Mouse (Mus musculus): ENCODE results near the gene Foxn1. TPM values are rescaled to one million over a fixed set of nuclear protein-coding genes. Genes with fewer than 3 reads are reported as not detected.

The Foxn1 gene
- polyA plus RNA-seq, 1 experiment from 2014 or later, result not detected

- Histone ChIP-seq H3K27me3 (no peaks in the 10 kb centered on the region), H3K27ac (no peak overlapping the region), H3K36me3 (ENCODE audit: poor library complexity, severe bottlenecking) (peaks cover 96% of the 10 kb centered on the region), H3K4me2 (no peak overlapping the region), H3K4me3 (no peak overlapping the region), H3K4me1 (no peaks in the 10 kb centered on the region), H3K9me3 (replicated peaks) (no peaks in the 10 kb centered on the region), H3K9ac (no peak overlapping the region)
- 94% methylated on average over 8 of the region's 8 CpGs for WGBS
- ATAC-seq, result no peak
These were observed 49.3 kb downstream of the Foxn1 start for GRCm38 (mm10) chr11:78337040-78337439.

DNA sequence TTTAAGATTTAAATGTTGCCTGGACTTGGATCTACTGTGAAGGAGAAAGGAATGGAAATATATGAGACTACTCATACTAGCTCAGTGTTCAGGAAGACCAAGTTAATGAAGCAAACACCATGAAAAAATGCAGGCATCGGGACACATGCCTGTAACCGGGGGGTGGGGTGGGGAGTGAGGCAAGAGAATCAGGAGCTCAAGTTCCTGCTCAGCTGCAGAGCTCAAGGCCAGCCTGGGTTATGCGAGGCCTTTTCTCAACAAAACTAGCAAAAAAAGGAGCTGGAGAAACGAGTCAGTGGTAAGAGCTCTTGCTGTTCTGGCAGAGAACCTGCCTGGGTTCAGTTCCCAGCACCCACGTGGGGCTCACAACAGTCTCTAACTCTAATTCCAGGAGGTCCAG is 52.4 kb downstream of the Foxn1 start:
- no peak overlapping the region for H3K9ac ChIP-seq

GRCm38 (mm10) chr11:78332676-78333075 is 53.7 kb downstream of the Foxn1 start:
- Histone ChIP-seq H3K36me3 (ENCODE audit: poor library complexity, severe bottlenecking) (peaks cover 55% of the 10 kb centered on the region), H3K4me3 (no peak overlapping the region), H3K27ac (no peak overlapping the region), H3K9me3 (replicated peaks) (no peaks in the 10 kb centered on the region), H3K4me2 (no peak overlapping the region), H3K27me3 (no peaks in the 10 kb centered on the region), H3K9ac (no peak overlapping the region), H3K4me1 (peaks cover 12% of the 10 kb centered on the region)
- ATAC-seq, result no peak
- 96% methylated on average over 12 of the region's 12 CpGs for WGBS

More for the DNA sequence above, 52.4 kb downstream of the Foxn1 start:
- 92% methylated on average over 5 of the region's 5 CpGs for WGBS
- Histone ChIP-seq H3K36me3 (ENCODE audit: poor library complexity, severe bottlenecking) (peaks cover 67% of the 10 kb centered on the region), H3K27me3 (no peaks in the 10 kb centered on the region), H3K9me3 (replicated peaks) (no peaks in the 10 kb centered on the region), H3K4me3 (no peak overlapping the region), H3K4me2 (no peak overlapping the region), H3K27ac (no peak overlapping the region), H3K4me1 (peaks cover 8% of the 10 kb centered on the region)
- no peak for ATAC-seq

GRCm38 (mm10) chr11:78328512-78329056 is 57.8 kb downstream of the Foxn1 start:
- ATAC-seq, result peak; percentile 62
- Histone ChIP-seq H3K9ac (peak overlapping the region; percentile 90), H3K4me3 (peak overlapping the region; percentile 79), H3K27ac (0 out of 2 replicates have a peak overlapping the region, but pooled peaks have one; percentile 7), H3K27me3 (no peaks in the 10 kb centered on the region), H3K36me3 (ENCODE audit: poor library complexity, severe bottlenecking) (peaks cover 31% of the 10 kb centered on the region), H3K4me1 (peaks cover 31% of the 10 kb centered on the region), H3K4me2 (peak overlapping the region; percentile 97), H3K9me3 (replicated peaks) (no peaks in the 10 kb centered on the region)
- under 1% methylated on average over 29 of the region's 41 CpGs for WGBS

DNA sequence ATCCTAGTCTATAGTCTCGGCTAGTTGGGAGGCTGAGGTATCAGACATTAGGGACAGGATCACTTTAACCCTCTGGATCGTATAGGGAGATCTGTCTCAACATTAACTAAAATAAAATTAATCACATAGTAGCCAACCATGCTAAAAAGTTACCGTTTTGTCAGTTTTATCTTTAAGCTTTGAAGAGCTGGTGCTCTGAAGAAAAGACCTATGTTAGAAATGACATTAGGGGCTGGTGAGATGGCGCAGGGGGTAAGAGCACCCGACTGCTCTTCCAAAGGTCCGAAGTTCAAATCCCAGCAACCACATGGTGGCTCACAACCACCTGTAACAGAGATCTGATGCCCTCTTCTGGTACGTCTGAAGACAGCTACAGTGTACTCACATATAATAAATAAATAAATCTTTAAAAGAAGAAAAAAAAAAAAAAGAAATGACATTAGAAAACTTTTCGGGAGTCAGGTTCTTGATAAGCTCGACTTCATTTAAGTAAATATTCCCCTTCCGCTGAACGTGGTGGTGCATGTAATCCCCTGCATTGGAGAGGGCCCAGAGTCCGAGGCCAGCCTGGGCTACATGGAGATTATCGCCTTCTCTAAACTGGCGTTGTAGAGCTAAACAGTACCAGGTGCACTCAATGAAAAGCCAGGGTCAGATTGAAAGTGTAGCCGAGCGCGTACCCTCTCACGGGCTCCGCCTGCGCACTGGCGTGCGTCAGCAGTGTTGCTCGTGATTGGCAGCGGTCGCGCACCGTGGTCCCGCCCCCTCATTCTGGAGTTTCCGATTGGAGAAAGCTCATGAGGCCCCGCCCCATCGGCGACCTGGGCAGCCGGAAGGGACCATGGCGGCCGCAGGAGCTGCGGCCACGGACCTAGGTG is 58.5 kb downstream of the Foxn1 start, which contains the start of gene Pigs:
Pigs (plus strand) TSS at position 782 of the 878 bp plus-strand sequence.
- peaks cover 38% of the 10 kb centered on the region for H3K4me1 ChIP-seq
- 14% methylated on average over 37 of the region's 37 CpGs for WGBS
- peak within 1 kb of the TSS; percentile 90 for H3K9ac ChIP-seq
- peak within 1 kb of the TSS; percentile 79 for H3K4me3 ChIP-seq
- no peaks in the 10 kb centered on the region for H3K9me3 ChIP-seq (replicated peaks)
- H3K36me3 ChIP-seq (ENCODE audit: poor library complexity, severe bottlenecking), result peaks cover 24% of the 10 kb centered on the region
- H3K4me2 ChIP-seq, result peak within 1 kb of the TSS; percentile 97
- peak; percentile 97 for ATAC-seq
- H3K27ac ChIP-seq, result peak within 1 kb of the TSS; percentile 7; the same call in 1 of the 2 replicates
- no peaks in the 10 kb centered on the region for H3K27me3 ChIP-seq

DNA sequence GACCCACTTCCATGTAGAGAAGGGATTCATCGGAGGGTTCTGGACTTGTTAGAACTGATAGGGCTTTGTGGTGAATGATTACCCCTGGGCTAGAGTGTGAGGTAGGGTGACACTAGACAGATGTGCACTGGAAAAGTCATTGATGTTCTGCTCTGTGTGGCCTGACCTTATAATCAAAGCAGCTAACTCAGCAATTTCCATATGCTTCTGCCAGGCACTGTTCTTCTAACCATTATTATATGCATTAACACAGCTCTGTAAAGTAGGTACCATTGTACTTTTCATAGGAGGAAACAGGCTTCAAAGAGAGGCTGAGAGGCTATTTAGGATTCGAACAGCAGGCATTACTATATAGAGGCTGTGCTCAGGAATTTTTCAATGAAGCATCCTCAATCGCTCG is 59.1 kb downstream of the Foxn1 start:
- no peak for ATAC-seq
- H3K9ac ChIP-seq, result no peak overlapping the region
- 92% methylated on average over 4 of the region's 4 CpGs for WGBS

DNA sequence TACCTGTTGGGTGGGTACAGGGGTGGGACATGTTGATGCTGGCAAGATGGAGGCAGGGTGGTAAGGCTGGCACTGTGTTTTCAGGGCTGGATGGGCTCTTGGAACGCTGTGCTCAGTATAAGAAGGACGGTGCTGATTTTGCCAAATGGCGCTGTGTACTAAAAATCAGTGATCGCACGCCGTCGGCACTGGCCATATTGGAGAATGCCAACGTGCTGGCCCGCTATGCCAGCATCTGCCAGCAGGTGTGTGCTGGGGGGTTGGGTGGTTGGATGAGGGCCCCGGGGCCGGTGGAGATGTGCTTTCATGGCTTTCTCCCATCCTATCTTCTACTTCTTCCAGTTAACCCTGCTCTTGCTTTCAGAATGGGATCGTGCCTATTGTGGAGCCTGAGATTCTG is 61.4 kb downstream of the Foxn1 start:
- Histone ChIP-seq H3K4me3 (peak overlapping the region; percentile 35; the same call in 1 of the 2 replicates), H3K4me2 (peak overlapping the region; percentile 54), H3K36me3 (ENCODE audit: poor library complexity, severe bottlenecking) (peaks cover 36% of the 10 kb centered on the region), H3K4me1 (peaks cover 56% of the 10 kb centered on the region), H3K27ac (0 out of 2 replicates have a peak overlapping the region, but pooled peaks have one; percentile 69), H3K9me3 (replicated peaks) (no peaks in the 10 kb centered on the region), H3K27me3 (no peaks in the 10 kb centered on the region), H3K9ac (no peak overlapping the region)
- 97% methylated on average over 12 of the region's 12 CpGs for WGBS
- ATAC-seq, result no peak

More for the DNA sequence above, 59.1 kb downstream of the Foxn1 start:
- Histone ChIP-seq H3K27me3 (no peaks in the 10 kb centered on the region), H3K9me3 (replicated peaks) (no peaks in the 10 kb centered on the region), H3K4me3 (no peak overlapping the region; the same call in 1 of the 2 replicates), H3K4me2 (no peak overlapping the region), H3K36me3 (ENCODE audit: poor library complexity, severe bottlenecking) (peaks cover 18% of the 10 kb centered on the region), H3K4me1 (peaks cover 44% of the 10 kb centered on the region), H3K27ac (no peak overlapping the region)

GRCm38 (mm10) chr11:78324000-78324785 is 62.2 kb downstream of the Foxn1 start:
- H3K4me2 ChIP-seq, result peak overlapping the region; percentile 54
- H3K36me3 ChIP-seq (ENCODE audit: poor library complexity, severe bottlenecking), result peaks cover 43% of the 10 kb centered on the region
- no peaks in the 10 kb centered on the region for H3K9me3 ChIP-seq (replicated peaks)
- no peak for ATAC-seq
- H3K27ac ChIP-seq, result peak overlapping the region; percentile 90
- H3K4me1 ChIP-seq, result peaks cover 50% of the 10 kb centered on the region
- H3K27me3 ChIP-seq, result no peaks in the 10 kb centered on the region
- H3K9ac ChIP-seq, result no peak overlapping the region
- 70% methylated on average over 15 of the region's 15 CpGs for WGBS
- H3K4me3 ChIP-seq, result peak overlapping the region; percentile 35

- Histone ChIP-seq H3K27me3 (no peaks in the 10 kb centered on the region), H3K9ac (peak within 1 kb of the TSS; percentile 47), H3K4me2 (peak within 1 kb of the TSS; percentile 54), H3K27ac (peak within 1 kb of the TSS; percentile 90), H3K36me3 (ENCODE audit: poor library complexity, severe bottlenecking) (peaks cover 56% of the 10 kb centered on the region), H3K9me3 (replicated peaks) (no peaks in the 10 kb centered on the region), H3K4me1 (peaks cover 49% of the 10 kb centered on the region), H3K4me3 (peak within 1 kb of the TSS; percentile 35)
- WGBS, result 8% methylated on average over 15 of the region's 15 CpGs
- ATAC-seq, result peak; percentile 88
These were observed 63.5 kb downstream of the Foxn1 start, which contains the start of gene Aldoc for GRCm38 (mm10) chr11:78322860-78323259. Gene Aldoc, plus strand, starts transcription at chr11:78322968.

GRCm38 (mm10) chr11:78322076-78322831 is 64.1 kb downstream of the Foxn1 start:
- Histone ChIP-seq H3K4me1 (peaks cover 55% of the 10 kb centered on the region), H3K9me3 (replicated peaks) (no peaks in the 10 kb centered on the region), H3K4me3 (peak overlapping the region; percentile 35), H3K27ac (peak overlapping the region; percentile 90), H3K9ac (no peak overlapping the region), H3K4me2 (peak overlapping the region; percentile 54), H3K27me3 (no peaks in the 10 kb centered on the region), H3K36me3 (ENCODE audit: poor library complexity, severe bottlenecking) (peaks cover 62% of the 10 kb centered on the region)
- ATAC-seq, result peak; percentile 71
- WGBS, result 42% methylated on average over 2 of the region's 2 CpGs

DNA sequence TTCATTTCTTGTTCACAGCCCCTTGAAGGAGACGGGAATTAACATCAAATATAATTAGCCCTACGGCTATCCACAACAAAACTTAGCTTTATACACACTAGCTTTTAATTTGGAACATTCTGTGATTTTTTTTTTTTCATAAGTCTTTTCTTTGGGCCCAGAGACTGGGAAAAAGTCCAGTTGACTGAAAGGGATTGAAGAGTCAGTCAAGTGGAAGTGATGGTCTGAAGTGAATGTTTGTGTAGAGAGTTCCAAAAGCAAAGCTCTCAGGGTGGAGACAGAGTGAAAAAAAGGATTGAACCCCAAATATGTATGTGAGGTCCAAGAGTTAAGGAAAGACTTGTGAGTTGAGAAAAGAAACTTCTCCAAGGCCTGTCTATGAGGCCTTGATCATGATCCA is 67.9 kb downstream of the Foxn1 start:
- H3K9ac ChIP-seq, result no peak overlapping the region
- H3K4me1 ChIP-seq, result peaks cover 34% of the 10 kb centered on the region
- peak overlapping the region; percentile 58; the same call in 1 of the 2 replicates for H3K27ac ChIP-seq
- 50% methylated on average over 2 of the region's 2 CpGs for WGBS
- H3K4me2 ChIP-seq, result no peak overlapping the region
- ATAC-seq, result no peak
- no peaks in the 10 kb centered on the region for H3K27me3 ChIP-seq
- H3K4me3 ChIP-seq, result no peak overlapping the region
- no peaks in the 10 kb centered on the region for H3K9me3 ChIP-seq (replicated peaks)
- H3K36me3 ChIP-seq (ENCODE audit: poor library complexity, severe bottlenecking), result peaks cover 84% of the 10 kb centered on the region
